Mouse (Mus musculus) kidney, embryonic 16.5 days (tissue): ENCODE data around the gene Exo5. TPM values are rescaled to one million over a fixed set of nuclear protein-coding genes. Genes with fewer than 3 reads are reported as not detected.
A peak's percentile ranks its signal among the peaks of the same experiment; 100 is the strongest.

Source experiments
- ATAC-seq: fragments of 200-750 bp; cut with Nextera tagmentation; 2 replicates; pipeline ENCODE4 v1.8.0; 2017; ENCODE audit warnings: moderate TSS enrichment; ENCODE audit not compliant: low FRiP score, low TSS enrichment
- H3K27ac ChIP-seq: fragments of 300-500 bp; sonication (generic); 2 replicates; pipeline ENCODE4 v1.5.1; 2014; ENCODE audit warnings: low read length
- H3K27me3 ChIP-seq: fragments of 300-500 bp; sonication (generic); 2 replicates; pipeline ENCODE4 v1.6.1; 2014; ENCODE audit warnings: low read length, control low read depth, mixed read lengths; ENCODE audit not compliant: insufficient read depth
- H3K36me3 ChIP-seq: fragments of 300-500 bp; sonication (generic); 2 replicates; pipeline ENCODE4 v1.6.1; 2014; ENCODE audit warnings: low read length, control low read depth, mixed read lengths; ENCODE audit not compliant: insufficient read depth
- H3K4me1 ChIP-seq: fragments of 300-500 bp; sonication (generic); 2 replicates; pipeline ENCODE4 v1.6.1; 2014; ENCODE audit warnings: low read length, control low read depth, mixed read lengths; ENCODE audit not compliant: insufficient read depth
- H3K4me2 ChIP-seq: fragments of 300-500 bp; sonication (generic); replicated peaks from 2 replicates; pipeline ENCODE4 v1.6.1; 2014; ENCODE audit warnings: low read depth, low read length
- H3K4me3 ChIP-seq: fragments of 300-500 bp; sonication (generic); 2 replicates; pipeline ENCODE4 v1.5.1; 2014; ENCODE audit warnings: mild to moderate bottlenecking, low read length
- H3K9ac ChIP-seq: fragments of 300-500 bp; sonication (generic); replicated peaks from 2 replicates; pipeline ENCODE4 v1.6.1; 2014; ENCODE audit warnings: low read length
- H3K9me3 ChIP-seq: fragments of 300-500 bp; sonication (generic); 2 replicates; pipeline ENCODE4 v1.6.1; 2016; ENCODE audit warnings: low read length, control low read depth
- WGBS: fragments of 180-500 bp; shearing (Covaris S2); extraction: QIAGEN DNeasy Blood & Tissue Kit; methylation state at CpG from one replicate; pipeline ENCODE4 v1.1.7; 2014; 5-methylcytosine and 5-hydroxymethylcytosine counted together
- polyA plus RNA-seq: library from polyadenylated mRNA; unstranded; fragments of >200 nt; fragmentation: Nextera tagmentation; extraction: Ambion mirVana; gene quantifications from 2 replicates; pipeline ENCODE4 v1.2.1, GENCODE M21; 2015

Exo5 gene
- polyA plus RNA-seq: 33.0 and 35.2 TPM in 2 replicates

- Histone ChIP-seq H3K4me2 (peak within 1 kb of the TSS; percentile 67), H3K27ac (peak within 1 kb of the TSS; percentile 84), H3K36me3 (peaks cover 22% of the 10 kb centered on the region), H3K9me3 (peaks cover 13% of the 10 kb centered on the region), H3K9ac (peak within 1 kb of the TSS; percentile 86), H3K27me3 (no peaks in the 10 kb centered on the region), H3K4me3 (peak within 1 kb of the TSS; percentile 61), H3K4me1 (peaks cover 12% of the 10 kb centered on the region; the same call in 1 of the 2 replicates)
- peak; percentile 99 for ATAC-seq
- under 1% methylated on average over 33 of the region's 33 CpGs for WGBS
Measured at GRCm38 (mm10) chr4:120924554-120925299, at the start of gene Exo5. TSS of gene Exo5 (minus strand) at chr4:120925017.

- ATAC-seq: no peak
- no peak overlapping the region for H3K4me3 ChIP-seq
- 93% methylated on average over 8 of the region's 8 CpGs for WGBS
Measured at GRCm38 (mm10) chr4:120971842-120972241, 47.0 kb upstream of the Exo5 start.

GRCm38 (mm10) chr4:120969382-120970146, 44.7 kb upstream of the Exo5 start:
- ATAC-seq: no peak
- H3K27me3 ChIP-seq: no peaks in the 10 kb centered on the region
- H3K27ac ChIP-seq: no peak overlapping the region
- H3K4me1 ChIP-seq: no peaks in the 10 kb centered on the region
- WGBS: 74% methylated on average over 5 of the region's 5 CpGs
- H3K9me3 ChIP-seq: no peaks in the 10 kb centered on the region
- H3K4me2 ChIP-seq: no peak overlapping the region
- H3K36me3 ChIP-seq: peaks cover 40% of the 10 kb centered on the region
- H3K4me3 ChIP-seq: no peak overlapping the region
- H3K9ac ChIP-seq: no peak overlapping the region

More at GRCm38 (mm10) chr4:120971842-120972241, 47.0 kb upstream of the Exo5 start:
- Histone ChIP-seq H3K9ac (no peak overlapping the region), H3K36me3 (peaks cover 40% of the 10 kb centered on the region), H3K4me1 (no peaks in the 10 kb centered on the region), H3K27me3 (no peaks in the 10 kb centered on the region), H3K9me3 (no peaks in the 10 kb centered on the region), H3K4me2 (no peak overlapping the region), H3K27ac (no peak overlapping the region)

GRCm38 (mm10) chr4:120968486-120968885, 43.7 kb upstream of the Exo5 start:
- no peaks in the 10 kb centered on the region for H3K4me1 ChIP-seq
- H3K36me3 ChIP-seq: peaks cover 34% of the 10 kb centered on the region
- no peak for ATAC-seq
- no peak overlapping the region for H3K4me2 ChIP-seq
- 82% methylated on average over 9 of the region's 9 CpGs for WGBS
- H3K9ac ChIP-seq: no peak overlapping the region
- no peak overlapping the region for H3K4me3 ChIP-seq
- H3K27me3 ChIP-seq: no peaks in the 10 kb centered on the region
- no peaks in the 10 kb centered on the region for H3K9me3 ChIP-seq
- H3K27ac ChIP-seq: no peak overlapping the region

- Histone ChIP-seq H3K27ac (no peak overlapping the region), H3K9ac (no peak overlapping the region), H3K9me3 (no peaks in the 10 kb centered on the region), H3K4me3 (no peak overlapping the region), H3K4me2 (no peak overlapping the region), H3K36me3 (no peaks in the 10 kb centered on the region), H3K4me1 (peaks cover 7% of the 10 kb centered on the region), H3K27me3 (no peaks in the 10 kb centered on the region)
- WGBS: 88% methylated on average over 1 of the region's 1 CpGs
- ATAC-seq: no peak
Measured at GRCm38 (mm10) chr4:120955586-120955985, 30.8 kb upstream of the Exo5 start.

- Histone ChIP-seq H3K27ac (no peak overlapping the region), H3K4me1 (peaks cover 17% of the 10 kb centered on the region), H3K27me3 (no peaks in the 10 kb centered on the region), H3K9me3 (no peaks in the 10 kb centered on the region), H3K36me3 (no peaks in the 10 kb centered on the region), H3K9ac (no peak overlapping the region), H3K4me2 (no peak overlapping the region), H3K4me3 (no peak overlapping the region)
- ATAC-seq: no peak
- 88% methylated on average over 1 of the region's 1 CpGs for WGBS
Measured at GRCm38 (mm10) chr4:120953667-120954066, 28.9 kb upstream of the Exo5 start.

- Histone ChIP-seq H3K4me3 (no peak overlapping the region), H3K27ac (no peak overlapping the region), H3K27me3 (no peaks in the 10 kb centered on the region), H3K36me3 (no peaks in the 10 kb centered on the region), H3K9ac (no peak overlapping the region), H3K9me3 (no peaks in the 10 kb centered on the region), H3K4me1 (peaks cover 18% of the 10 kb centered on the region), H3K4me2 (no peak overlapping the region)
- ATAC-seq: no peak
- WGBS: 73% methylated on average over 4 of the region's 4 CpGs
Measured at GRCm38 (mm10) chr4:120953038-120953437, 28.2 kb upstream of the Exo5 start.

- no peak for ATAC-seq
- peaks cover 4% of the 10 kb centered on the region; the same call in 1 of the 2 replicates for H3K36me3 ChIP-seq
- H3K9me3 ChIP-seq: no peaks in the 10 kb centered on the region
- H3K9ac ChIP-seq: peak overlapping the region; percentile 86
- WGBS: 39% methylated on average over 6 of the region's 6 CpGs
- H3K4me2 ChIP-seq: peak overlapping the region; percentile 81
- H3K4me3 ChIP-seq: peak overlapping the region; percentile 80
- H3K4me1 ChIP-seq: peaks cover 18% of the 10 kb centered on the region
- peak overlapping the region; percentile 88 for H3K27ac ChIP-seq
- H3K27me3 ChIP-seq: no peaks in the 10 kb centered on the region
Measured at GRCm38 (mm10) chr4:120952163-120952562, 27.3 kb upstream of the Exo5 start.

- Histone ChIP-seq H3K9me3 (no peaks in the 10 kb centered on the region), H3K27me3 (no peaks in the 10 kb centered on the region), H3K36me3 (peaks cover 11% of the 10 kb centered on the region), H3K9ac (peak within 1 kb of the TSS; percentile 86), H3K4me3 (peak within 1 kb of the TSS; percentile 80), H3K4me2 (peak within 1 kb of the TSS; percentile 81), H3K4me1 (peaks cover 18% of the 10 kb centered on the region), H3K27ac (peak within 1 kb of the TSS; percentile 88)
- under 1% methylated on average over 58 of the region's 60 CpGs for WGBS
- ATAC-seq: peak; percentile 98
Measured at GRCm38 (mm10) chr4:120951428-120951973, 26.7 kb upstream of the Exo5 start, which contains the start of gene Zfp69. TSS of gene Zfp69 (minus strand) at chr4:120951699.
